12 mouse cellular contexts compared by ENCODE assay signal in the genomic region with DNA sequence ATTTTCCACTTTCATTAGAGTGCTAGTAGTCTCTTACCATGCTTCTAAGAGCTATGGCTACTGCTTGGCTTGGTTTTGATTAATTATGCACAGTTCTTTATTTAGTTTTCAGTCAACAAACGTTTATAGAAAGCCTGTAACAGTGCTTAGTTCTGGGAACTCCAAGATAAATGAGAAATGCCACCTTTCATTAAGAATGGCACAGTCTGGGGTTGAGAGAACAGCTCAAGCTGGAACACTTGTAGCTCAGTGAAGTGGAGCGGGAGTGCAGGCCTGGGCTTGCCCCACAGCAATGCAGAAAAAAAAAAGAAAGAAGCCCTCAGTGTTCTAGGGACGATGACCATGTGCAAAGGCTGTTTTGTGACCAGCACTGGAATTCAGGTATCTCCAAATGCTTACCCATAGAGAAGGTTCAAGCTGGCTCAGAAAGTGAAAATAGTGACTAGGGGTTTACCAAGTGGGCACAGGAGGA.
A peak's percentile ranks its signal among the peaks of the same experiment; 100 is the strongest.
DNase-seq lines count a peak whose midpoint lies in the region; ATAC-seq and TF ChIP-seq lines count a peak whose summit lies in the region.
"Had no signal": no experiment of that assay in that cellular context is flagged by ENCODE, and none has a peak within 500 bp of the region (broad histone marks: within the 10 kb centered on the region; RNA-seq: fewer than 3 reads in every experiment).

No protein-coding gene starts in this region.

- peaks cover 30% of the 10 kb centered on the region for H3K4me1 ChIP-seq in forebrain, embryonic 10.5 days
- H3K4me1 ChIP-seq in forebrain, embryonic 12.5 days, result peaks cover 25% of the 10 kb centered on the region
- H3K4me1 ChIP-seq in hindbrain, embryonic 16.5 days (ENCODE audit: control insufficient read depth, insufficient read depth, low read depth, low read length), result peaks cover 21% of the 10 kb centered on the region
- peaks cover 34% of the 10 kb centered on the region for H3K4me1 ChIP-seq in hindbrain, embryonic 13.5 days (replicated peaks)
- H3K4me1 ChIP-seq in testis, adult 2 months (ENCODE audit: control insufficient read depth, insufficient read depth, low read length), result no peaks in the 10 kb centered on the region
- H3K4me1 ChIP-seq in intestine, embryonic 15.5 days (replicated peaks), result no peaks in the 10 kb centered on the region

- 82% methylated on average over 3 of the region's 3 CpGs for WGBS in forebrain, embryonic 10.5 days
- WGBS in forebrain, embryonic 12.5 days, result 71% methylated on average over 3 of the region's 3 CpGs
- WGBS in hindbrain, embryonic 16.5 days, result 52% methylated on average over 3 of the region's 3 CpGs
- WGBS in hindbrain, embryonic 13.5 days, result 59% methylated on average over 3 of the region's 3 CpGs
- WGBS in intestine, embryonic 15.5 days, result 64% methylated on average over 3 of the region's 3 CpGs

- no peak overlapping the region for H3K9ac ChIP-seq in forebrain, embryonic 12.5 days
- H3K9ac ChIP-seq in hindbrain, embryonic 16.5 days (ENCODE audit: low read depth, low read length), result no peak overlapping the region
- H3K9ac ChIP-seq in hindbrain, embryonic 13.5 days, result no peak overlapping the region
- no peak overlapping the region for H3K9ac ChIP-seq in intestine, embryonic 15.5 days
- H3K9ac ChIP-seq: liver, postnatal 0 days had no signal

- ATAC-seq in forebrain, embryonic 12.5 days (ENCODE audit: low FRiP score), result no peak
- ATAC-seq in hindbrain, embryonic 16.5 days, result 0 out of 2 replicates have a peak, but pooled peaks have one; percentile 35
- ATAC-seq in hindbrain, embryonic 13.5 days (ENCODE audit: low FRiP score), result no peak
- no peak for ATAC-seq in intestine, embryonic 15.5 days
- ATAC-seq: activated CD4-positive, CD25-positive, alpha-beta regulatory T cell, adult 4 months; liver, postnatal 0 days had no signal

- H3K9me3 ChIP-seq in forebrain, embryonic 10.5 days, result no peaks in the 10 kb centered on the region
- no peaks in the 10 kb centered on the region for H3K9me3 ChIP-seq in forebrain, embryonic 12.5 days
- H3K9me3 ChIP-seq in hindbrain, embryonic 16.5 days (ENCODE audit: control insufficient read depth, low read length), result no peaks in the 10 kb centered on the region
- no peaks in the 10 kb centered on the region for H3K9me3 ChIP-seq in hindbrain, embryonic 13.5 days
- H3K9me3 ChIP-seq in intestine, embryonic 15.5 days, result no peaks in the 10 kb centered on the region

- no peak for TF ChIP-seq POLR2A in testis, adult 2 months (IDR thresholded peaks at IDR 0.05; ENCODE audit: control insufficient read depth, low read depth, low read length)

- H3K27me3 ChIP-seq in forebrain, embryonic 10.5 days (ENCODE audit: poor library complexity, severe bottlenecking), result no peaks in the 10 kb centered on the region
- H3K27me3 ChIP-seq in forebrain, embryonic 12.5 days, result no peaks in the 10 kb centered on the region
- H3K27me3 ChIP-seq in hindbrain, embryonic 16.5 days (replicated peaks; ENCODE audit: control insufficient read depth, insufficient read depth, low read length), result no peaks in the 10 kb centered on the region
- H3K27me3 ChIP-seq in hindbrain, embryonic 13.5 days, result no peaks in the 10 kb centered on the region
- H3K27me3 ChIP-seq in testis, adult 2 months (ENCODE audit: control insufficient read depth, insufficient read depth, low read length), result no peaks in the 10 kb centered on the region
- no peaks in the 10 kb centered on the region for H3K27me3 ChIP-seq in intestine, embryonic 15.5 days (replicated peaks)

- no peak overlapping the region for H3K4me2 ChIP-seq in forebrain, embryonic 12.5 days
- no peak overlapping the region for H3K4me2 ChIP-seq in hindbrain, embryonic 16.5 days (ENCODE audit: low read length)
- no peak overlapping the region for H3K4me2 ChIP-seq in hindbrain, embryonic 13.5 days
- H3K4me2 ChIP-seq in intestine, embryonic 15.5 days (replicated peaks), result no peak overlapping the region

- H3K36me3 ChIP-seq in forebrain, embryonic 10.5 days (replicated peaks), result no peaks in the 10 kb centered on the region
- no peaks in the 10 kb centered on the region for H3K36me3 ChIP-seq in forebrain, embryonic 12.5 days (replicated peaks)
- no peaks in the 10 kb centered on the region for H3K36me3 ChIP-seq in hindbrain, embryonic 16.5 days (ENCODE audit: control insufficient read depth, insufficient read depth, low read length)
- H3K36me3 ChIP-seq in hindbrain, embryonic 13.5 days, result no peaks in the 10 kb centered on the region
- no peaks in the 10 kb centered on the region for H3K36me3 ChIP-seq in testis, adult 2 months (ENCODE audit: control insufficient read depth, insufficient read depth, low read length)
- H3K36me3 ChIP-seq in intestine, embryonic 15.5 days, result no peaks in the 10 kb centered on the region

- no peak for DNase-seq in forebrain, embryonic 10.5 days (ENCODE audit: extremely low spot score, low spot score)
- no peak for DNase-seq in testis, postnatal 14 days (ENCODE audit: low spot score)
- no peak for DNase-seq in embryo, embryonic 10.5 days (ENCODE audit: low spot score)
- DNase-seq: liver, postnatal 0 days; right cerebral cortex, postnatal 25 days; thymus, postnatal 4 days had no signal

- no peak overlapping the region for H3K4me3 ChIP-seq in forebrain, embryonic 10.5 days
- no peak overlapping the region for H3K4me3 ChIP-seq in forebrain, embryonic 12.5 days (replicated peaks)
- H3K4me3 ChIP-seq in hindbrain, embryonic 16.5 days (ENCODE audit: low read length), result no peak overlapping the region
- H3K4me3 ChIP-seq in hindbrain, embryonic 13.5 days, result no peak overlapping the region
- H3K4me3 ChIP-seq in testis, adult 2 months (ENCODE audit: control insufficient read depth, low read depth, low read length), result no peak overlapping the region
- no peak overlapping the region for H3K4me3 ChIP-seq in intestine, embryonic 15.5 days (replicated peaks)

- TF ChIP-seq CTCF in testis, adult 2 months (IDR thresholded peaks at IDR 0.05; ENCODE audit: control insufficient read depth, insufficient read depth, insufficient replicate concordance, low read depth, low read length), result no peak

- 0 out of 2 replicates have a peak overlapping the region, but pooled peaks have one; percentile 51 for H3K27ac ChIP-seq in forebrain, embryonic 10.5 days
- H3K27ac ChIP-seq in forebrain, embryonic 12.5 days, result no peak overlapping the region
- no peak overlapping the region for H3K27ac ChIP-seq in hindbrain, embryonic 16.5 days (ENCODE audit: low read depth, low read length)
- no peak overlapping the region for H3K27ac ChIP-seq in hindbrain, embryonic 13.5 days
- H3K27ac ChIP-seq in testis, adult 2 months (ENCODE audit: control insufficient read depth, insufficient read depth, low read depth, low read length), result 0 out of 2 replicates have a peak overlapping the region, but pooled peaks have one; percentile 13
- no peak overlapping the region for H3K27ac ChIP-seq in intestine, embryonic 15.5 days

Comparison
In these comparisons a context has a peak if more than half of its experiments do, and no peak if none do; other contexts are left out.
1. H3K27ac ChIP-seq: peak in forebrain, embryonic 10.5 days (single experiment) and testis, adult 2 months (single experiment); none in forebrain, embryonic 12.5 days (single experiment), hindbrain, embryonic 16.5 days (single experiment), hindbrain, embryonic 13.5 days (single experiment) and intestine, embryonic 15.5 days (single experiment).